In genomic region chr8:83066846-83067245, GRCm38 (mm10) we compare ENCODE assay signal across 13 mouse cellular contexts.
"Had no signal": no experiment of that assay in that cellular context is flagged by ENCODE, and none has a peak within 500 bp of the region (broad histone marks: within the 10 kb centered on the region; RNA-seq: fewer than 3 reads in every experiment).

No protein-coding gene starts in this region.

- H3K36me3 ChIP-seq: limb, embryonic 10.5 days; liver, embryonic 12.5 days; lung, embryonic 15.5 days; midbrain, embryonic 10.5 days; neural tube, embryonic 15.5 days had no signal

- ATAC-seq: liver, embryonic 12.5 days had no signal

- H3K4me2 ChIP-seq: liver, embryonic 12.5 days; lung, embryonic 15.5 days; neural tube, embryonic 15.5 days had no signal

- H3K27me3 ChIP-seq: liver, embryonic 12.5 days; lung, embryonic 15.5 days; neural tube, embryonic 15.5 days had no signal

- H3K4me3 ChIP-seq: limb, embryonic 10.5 days; liver, embryonic 12.5 days; lung, embryonic 15.5 days; midbrain, embryonic 10.5 days; myocyte; neural tube, embryonic 15.5 days had no signal

- H3K4me1 ChIP-seq: limb, embryonic 10.5 days; liver, embryonic 12.5 days; lung, embryonic 15.5 days; midbrain, embryonic 10.5 days; neural tube, embryonic 15.5 days had no signal

- H3K9me3 ChIP-seq: limb, embryonic 10.5 days; liver, embryonic 12.5 days; lung, embryonic 15.5 days; midbrain, embryonic 10.5 days; neural tube, embryonic 15.5 days had no signal

- DNase-seq: kidney, postnatal 14 days; lung, postnatal 14 days; midbrain, embryonic 14.5 days; right cerebral cortex, postnatal 4 days; spleen, adult 18-20 months; thymus, adult 18-20 months; thymus, postnatal 14 days had no signal

- H3K9ac ChIP-seq: liver, embryonic 12.5 days; lung, embryonic 15.5 days; neural tube, embryonic 15.5 days had no signal

- H3K27ac ChIP-seq: limb, embryonic 10.5 days; liver, embryonic 12.5 days; lung, embryonic 15.5 days; midbrain, embryonic 10.5 days; neural tube, embryonic 15.5 days had no signal
